Mouse (Mus musculus) thymus, postnatal 14 days (tissue): ENCODE measurements around the gene Gabarapl2.

Experiments
- DNase-seq: peaks from one replicate; pipeline ENCODE4 v3.0.0; 2021

Gabarapl2 gene

GRCm38 (mm10) chr8:111974138-111974537 lies 33.6 kb downstream of the Gabarapl2 start:
- no peak for DNase-seq

GRCm38 (mm10) chr8:111975706-111976105 lies 35.2 kb downstream of the Gabarapl2 start:
- no peak for DNase-seq

- DNase-seq = peak; percentile 66
Observed at GRCm38 (mm10) chr8:111976326-111976725, 35.8 kb downstream of the Gabarapl2 start.

- no peak for DNase-seq
Observed at GRCm38 (mm10) chr8:111978147-111978546, 37.6 kb downstream of the Gabarapl2 start.

- peak; percentile 52 for DNase-seq
Observed at GRCm38 (mm10) chr8:111982116-111982515, 41.6 kb downstream of the Gabarapl2 start.

GRCm38 (mm10) chr8:111984511-111984910 lies 44.0 kb downstream of the Gabarapl2 start:
- DNase-seq = no peak

- peak; percentile 82 for DNase-seq
Observed at GRCm38 (mm10) chr8:111989911-111990310, 49.4 kb downstream of the Gabarapl2 start.

- DNase-seq = no peak
Observed at GRCm38 (mm10) chr8:111991278-111991677, 50.8 kb downstream of the Gabarapl2 start.

GRCm38 (mm10) chr8:111992013-111992702 lies 51.7 kb downstream of the Gabarapl2 start, which contains the start of gene Adat1:
TSS of gene Adat1 (minus strand) at chr8:111992302.
- DNase-seq = peak; percentile 89

- no peak for DNase-seq
Observed at GRCm38 (mm10) chr8:111992703-111993039, 52.2 kb downstream of the Gabarapl2 start.
